Mouse (Mus musculus) lung, embryonic 15.5 days (tissue): Measurements from ENCODE around the gene Pcnt. TPM values are rescaled to one million over a fixed set of nuclear protein-coding genes. Genes with fewer than 3 reads are reported as not detected.

Experiments used
- ATAC-seq: fragments of 200-750 bp; cut with Nextera tagmentation; 2 replicates; pipeline ENCODE4 v1.8.0; 2017; ENCODE audit warnings: moderate number of reproducible peaks, borderline replicate concordance; ENCODE audit not compliant: low FRiP score, low TSS enrichment; ENCODE audit errors: extremely low read depth
- H3K27ac ChIP-seq: fragments of 300-500 bp; sonication (generic); 2 replicates; pipeline ENCODE4 v1.5.1; 2015; ENCODE audit warnings: moderate library complexity, mild to moderate bottlenecking, inconsistent platforms
- H3K27me3 ChIP-seq: fragments of 300-500 bp; sonication (generic); 2 replicates; pipeline ENCODE4 v1.6.1; 2015; ENCODE audit warnings: inconsistent platforms
- H3K36me3 ChIP-seq: fragments of 300-500 bp; sonication (generic); 2 replicates; pipeline ENCODE4 v1.6.1; 2015; ENCODE audit warnings: inconsistent platforms
- H3K4me1 ChIP-seq: fragments of 300-500 bp; sonication (generic); 2 replicates; pipeline ENCODE4 v1.6.1; 2015; ENCODE audit warnings: inconsistent platforms
- H3K4me2 ChIP-seq: fragments of 300-500 bp; sonication (generic); 2 replicates; pipeline ENCODE4 v1.6.1; 2015; ENCODE audit warnings: inconsistent platforms, mild to moderate bottlenecking, moderate library complexity
- H3K4me3 ChIP-seq: fragments of 300-500 bp; sonication (generic); 2 replicates; pipeline ENCODE4 v1.5.1; 2015; ENCODE audit warnings: mild to moderate bottlenecking, inconsistent platforms
- H3K9ac ChIP-seq: fragments of 300-500 bp; sonication (generic); 2 replicates; pipeline ENCODE4 v1.6.1; 2015; ENCODE audit warnings: inconsistent platforms
- H3K9me3 ChIP-seq: fragments of 300-500 bp; sonication (generic); 2 replicates; pipeline ENCODE4 v1.6.1; 2016; ENCODE audit warnings: inconsistent platforms
- WGBS: fragments of 180-500 bp; shearing (Covaris S2); methylation state at CpG from one replicate; pipeline ENCODE4 v1.1.7; 2015; 5-methylcytosine and 5-hydroxymethylcytosine counted together
- polyA plus RNA-seq: library from polyadenylated mRNA; unstranded; fragments of >200 nt; fragmentation: Nextera tagmentation; extraction: Ambion mirVana; gene quantifications from 2 replicates; pipeline ENCODE4 v1.2.1, GENCODE M21; 2015

The Pcnt gene
- polyA plus RNA-seq: 16.2 and 18.5 TPM in 2 replicates

GRCm38 (mm10) chr10:76442178-76443088 is at the start of gene Pcnt:
Gene Pcnt (minus strand): TSS chr10:76442786.
- no peaks in the 10 kb centered on the region for H3K27me3 ChIP-seq
- H3K27ac ChIP-seq: peak within 1 kb of the TSS; percentile 98
- H3K9me3 ChIP-seq: no peaks in the 10 kb centered on the region
- peak; percentile 99 for ATAC-seq
- peaks cover 21% of the 10 kb centered on the region for H3K4me1 ChIP-seq
- H3K4me2 ChIP-seq: peak within 1 kb of the TSS; percentile 78
- peak within 1 kb of the TSS; percentile 91 for H3K4me3 ChIP-seq
- under 1% methylated on average over 78 of the region's 78 CpGs for WGBS
- H3K36me3 ChIP-seq: peaks cover 25% of the 10 kb centered on the region
- H3K9ac ChIP-seq: peak within 1 kb of the TSS; percentile 85

GRCm38 (mm10) chr10:76489205-76489604 is 46.6 kb upstream of the Pcnt start:
- no peak overlapping the region for H3K4me3 ChIP-seq
- peaks cover 92% of the 10 kb centered on the region for H3K36me3 ChIP-seq
- H3K27ac ChIP-seq: no peak overlapping the region
- no peak for ATAC-seq
- no peaks in the 10 kb centered on the region for H3K9me3 ChIP-seq
- H3K4me2 ChIP-seq: no peak overlapping the region
- WGBS: 83% methylated on average over 15 of the region's 15 CpGs
- H3K27me3 ChIP-seq: no peaks in the 10 kb centered on the region
- no peaks in the 10 kb centered on the region for H3K4me1 ChIP-seq
- H3K9ac ChIP-seq: no peak overlapping the region

DNA sequence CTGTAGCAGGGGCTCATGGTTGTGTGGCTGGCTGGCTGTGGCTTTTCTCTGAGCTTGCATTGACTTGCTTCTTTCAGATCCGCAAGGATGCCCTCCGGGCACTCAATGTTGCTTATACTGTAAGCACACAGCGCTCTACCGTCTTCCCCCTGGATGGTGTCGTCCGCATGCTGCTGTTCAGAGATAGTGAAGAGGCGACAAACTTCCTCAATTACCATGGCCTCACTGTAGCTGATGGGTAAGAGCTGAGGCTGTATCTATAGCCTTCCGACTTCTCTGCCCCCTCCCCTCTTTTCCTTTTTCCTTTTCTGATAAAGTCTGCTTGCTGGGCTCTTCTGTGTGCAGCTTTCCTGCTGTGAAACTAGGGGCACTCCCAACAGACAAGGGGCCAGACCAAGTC is 45.7 kb upstream of the Pcnt start:
- H3K4me3 ChIP-seq: no peak overlapping the region
- H3K9ac ChIP-seq: no peak overlapping the region
- no peaks in the 10 kb centered on the region for H3K4me1 ChIP-seq
- peaks cover 91% of the 10 kb centered on the region for H3K36me3 ChIP-seq
- H3K4me2 ChIP-seq: no peak overlapping the region
- H3K9me3 ChIP-seq: no peaks in the 10 kb centered on the region
- no peaks in the 10 kb centered on the region for H3K27me3 ChIP-seq
- 93% methylated on average over 8 of the region's 8 CpGs for WGBS
- H3K27ac ChIP-seq: no peak overlapping the region
- ATAC-seq: no peak

- H3K4me2 ChIP-seq: no peak overlapping the region
- H3K4me3 ChIP-seq: no peak overlapping the region
- H3K27ac ChIP-seq: no peak overlapping the region
- H3K36me3 ChIP-seq: peaks cover 93% of the 10 kb centered on the region
- ATAC-seq: no peak
- H3K9me3 ChIP-seq: no peaks in the 10 kb centered on the region
- WGBS: 93% methylated on average over 2 of the region's 2 CpGs
- no peak overlapping the region for H3K9ac ChIP-seq
- H3K27me3 ChIP-seq: no peaks in the 10 kb centered on the region
- no peaks in the 10 kb centered on the region for H3K4me1 ChIP-seq
These were observed 43.7 kb upstream of the Pcnt start for GRCm38 (mm10) chr10:76486302-76486701.

DNA sequence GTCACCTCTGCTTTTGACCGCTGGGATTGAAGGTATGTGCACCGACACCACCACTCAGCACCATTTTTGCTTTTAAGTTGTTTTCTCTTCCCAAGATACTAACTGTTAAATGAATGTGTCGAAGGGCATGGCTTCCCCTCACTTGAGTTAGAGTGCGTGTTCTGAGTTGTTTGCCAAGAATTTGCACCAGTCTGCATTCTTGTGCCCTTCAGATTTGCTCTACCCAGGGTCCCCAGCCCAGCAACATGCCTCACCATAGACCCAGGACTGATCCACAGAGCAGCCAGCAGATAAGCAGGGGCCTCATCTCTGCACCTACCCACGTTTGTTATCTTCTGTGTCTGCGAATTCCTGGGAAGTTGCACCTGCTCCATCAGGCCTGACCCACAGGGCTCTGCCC is 38.9 kb upstream of the Pcnt start:
- H3K4me2 ChIP-seq: no peak overlapping the region
- H3K9me3 ChIP-seq: no peaks in the 10 kb centered on the region
- 83% methylated on average over 6 of the region's 6 CpGs for WGBS
- peaks cover 90% of the 10 kb centered on the region for H3K36me3 ChIP-seq
- no peak overlapping the region for H3K27ac ChIP-seq
- no peaks in the 10 kb centered on the region for H3K27me3 ChIP-seq
- H3K4me3 ChIP-seq: no peak overlapping the region
- ATAC-seq: no peak
- H3K4me1 ChIP-seq: no peaks in the 10 kb centered on the region
- H3K9ac ChIP-seq: no peak overlapping the region

DNA sequence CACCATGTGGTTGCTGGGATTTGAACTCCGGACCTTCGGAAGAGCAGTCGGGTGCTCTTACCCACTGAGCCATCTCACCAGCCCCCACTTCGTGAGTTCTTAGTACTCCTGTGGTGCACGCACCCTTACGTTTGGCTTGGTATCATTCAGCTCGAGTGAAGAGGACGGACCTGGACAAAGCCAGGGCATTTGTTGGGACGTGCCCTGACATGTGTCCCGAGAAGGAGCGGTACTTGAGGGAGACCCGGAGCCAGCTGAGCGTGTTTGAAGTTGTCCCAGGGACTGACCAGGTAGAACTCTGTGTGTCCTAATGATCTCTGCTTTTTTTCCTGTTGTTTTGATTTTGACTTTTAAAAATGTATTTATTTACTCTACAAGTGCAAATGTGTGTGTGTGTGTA is 38.3 kb upstream of the Pcnt start:
- Histone ChIP-seq H3K4me1 (no peaks in the 10 kb centered on the region), H3K27ac (no peak overlapping the region), H3K4me2 (no peak overlapping the region), H3K9me3 (no peaks in the 10 kb centered on the region), H3K9ac (no peak overlapping the region), H3K27me3 (no peaks in the 10 kb centered on the region), H3K4me3 (no peak overlapping the region), H3K36me3 (peaks cover 90% of the 10 kb centered on the region)
- no peak for ATAC-seq
- WGBS: 88% methylated on average over 13 of the region's 13 CpGs

GRCm38 (mm10) chr10:76473759-76474158 is 31.2 kb upstream of the Pcnt start:
- H3K4me2 ChIP-seq: no peak overlapping the region
- peaks cover 62% of the 10 kb centered on the region for H3K36me3 ChIP-seq
- H3K4me3 ChIP-seq: no peak overlapping the region
- ATAC-seq: no peak
- no peak overlapping the region for H3K27ac ChIP-seq
- H3K27me3 ChIP-seq: no peaks in the 10 kb centered on the region
- 0 out of 2 replicates have a peak, but pooled peaks cover 3% of the 10 kb centered on the region for H3K4me1 ChIP-seq
- no peaks in the 10 kb centered on the region for H3K9me3 ChIP-seq
- 90% methylated on average over 5 of the region's 5 CpGs for WGBS
- H3K9ac ChIP-seq: no peak overlapping the region

DNA sequence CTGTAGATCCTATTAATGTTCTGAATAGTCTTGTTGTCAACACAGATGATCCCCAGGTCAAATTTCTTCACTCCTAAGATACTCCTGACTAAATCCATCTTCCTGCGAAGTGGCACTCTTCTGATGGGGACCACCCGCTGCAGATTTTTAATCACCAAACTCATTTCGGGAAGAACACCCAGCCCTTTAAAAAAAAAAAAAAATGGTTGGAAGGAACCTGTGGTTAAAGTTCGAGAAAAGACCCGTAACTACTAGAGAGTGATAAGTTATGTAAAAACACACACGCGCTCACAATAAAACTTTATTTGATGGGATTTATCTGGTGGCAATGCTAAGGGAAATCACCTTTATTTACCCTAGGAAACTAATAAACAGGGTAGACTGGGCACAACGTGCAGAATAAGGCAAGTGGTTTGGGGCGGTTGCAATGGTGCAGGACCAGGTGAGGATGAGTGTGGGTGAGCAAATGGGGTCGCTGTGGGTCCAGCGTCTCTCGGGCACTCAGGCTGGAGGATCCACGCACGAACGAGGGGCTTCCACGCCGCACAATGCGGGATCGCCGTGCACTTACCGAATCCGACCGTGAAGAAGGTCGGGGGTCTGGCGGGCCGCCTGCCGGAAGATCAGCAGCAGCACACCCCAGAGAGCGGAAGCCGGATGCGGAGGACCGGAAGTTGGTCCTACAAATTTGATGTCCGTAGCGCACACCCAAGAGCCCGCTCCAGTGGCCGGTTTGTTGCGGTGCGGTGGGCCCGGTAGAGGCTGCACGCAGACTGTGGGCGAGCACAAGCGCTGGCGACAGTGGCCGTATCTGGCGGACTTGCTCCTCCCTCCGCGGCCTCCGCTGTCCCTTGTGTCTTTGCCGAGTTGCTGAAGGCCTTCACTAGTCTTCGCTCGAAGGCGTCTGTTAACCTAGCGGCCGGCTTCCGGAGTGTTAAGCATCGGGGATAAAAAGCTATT is 25.9 kb upstream of the Pcnt start, which contains the start of the genes Mcm3ap and Ybey:
Mcm3ap (plus strand) TSS at position 725 of the 960 bp plus-strand sequence.
Ybey (minus strand) TSS at position 912 of the 960 bp plus-strand sequence.
- Histone ChIP-seq H3K9me3 (no peaks in the 10 kb centered on the region), H3K4me2 (peak within 1 kb of the TSS; percentile 66), H3K4me1 (peaks cover 6% of the 10 kb centered on the region; the same call in 1 of the 2 replicates), H3K27me3 (no peaks in the 10 kb centered on the region), H3K27ac (peak within 1 kb of the TSS; percentile 84), H3K4me3 (peak within 1 kb of the TSS; percentile 76), H3K36me3 (peaks cover 28% of the 10 kb centered on the region), H3K9ac (peak within 1 kb of the TSS; percentile 86)
- under 1% methylated on average over 55 of the region's 55 CpGs for WGBS
- ATAC-seq: peak; percentile 94

GRCm38 (mm10) chr10:76462721-76463120 is 20.1 kb upstream of the Pcnt start:
- H3K27ac ChIP-seq: no peak overlapping the region
- H3K4me2 ChIP-seq: no peak overlapping the region
- no peak overlapping the region for H3K9ac ChIP-seq
- 87% methylated on average over 6 of the region's 6 CpGs for WGBS
- H3K36me3 ChIP-seq: no peaks in the 10 kb centered on the region
- ATAC-seq: no peak
- H3K4me1 ChIP-seq: peaks cover 2% of the 10 kb centered on the region; the same call in 1 of the 2 replicates
- H3K9me3 ChIP-seq: no peaks in the 10 kb centered on the region
- H3K4me3 ChIP-seq: no peak overlapping the region
- H3K27me3 ChIP-seq: no peaks in the 10 kb centered on the region

DNA sequence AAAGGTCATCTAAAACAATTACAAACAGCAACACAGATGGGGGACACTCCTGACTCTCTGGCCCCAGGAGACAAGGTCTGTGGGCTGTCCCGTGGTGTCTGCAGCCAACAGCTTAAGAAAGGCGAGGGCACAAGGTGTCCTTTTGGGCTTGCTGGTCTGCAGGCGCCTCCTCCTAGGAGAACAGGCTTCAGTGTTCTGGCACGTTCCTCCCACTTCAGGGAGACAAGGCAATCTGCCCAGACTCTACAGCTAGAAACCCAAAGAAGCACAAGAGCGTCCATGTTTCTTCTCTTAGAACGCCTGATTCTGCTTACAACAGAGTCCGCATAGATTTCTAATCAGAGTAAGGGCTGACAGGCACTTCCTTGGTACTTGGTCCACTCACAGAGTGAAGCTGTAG is 19.7 kb upstream of the Pcnt start:
- Histone ChIP-seq H3K4me2 (no peak overlapping the region), H3K9me3 (no peaks in the 10 kb centered on the region), H3K4me1 (no peaks in the 10 kb centered on the region), H3K9ac (no peak overlapping the region), H3K27me3 (no peaks in the 10 kb centered on the region), H3K36me3 (no peaks in the 10 kb centered on the region), H3K27ac (no peak overlapping the region), H3K4me3 (no peak overlapping the region)
- no peak for ATAC-seq
- WGBS: 91% methylated on average over 7 of the region's 7 CpGs

DNA sequence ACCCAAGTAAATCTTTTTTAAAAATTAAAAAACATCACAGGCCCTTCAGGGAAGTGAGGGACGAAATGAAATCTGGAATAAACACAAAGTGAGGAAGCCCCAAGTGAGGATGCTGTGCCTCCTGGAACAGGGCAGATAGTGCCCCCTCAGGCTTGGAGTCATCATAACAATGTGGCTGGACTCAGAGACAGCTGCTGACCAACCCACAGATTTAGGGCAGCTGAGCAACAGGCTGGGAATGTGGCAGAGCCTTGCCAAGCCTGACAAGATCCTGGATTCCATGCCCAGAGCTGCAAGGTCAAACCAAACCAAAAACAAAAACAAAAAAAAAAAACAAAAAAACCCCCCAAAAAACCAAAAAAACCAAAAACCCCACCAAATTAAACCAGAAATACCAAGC is 18.7 kb upstream of the Pcnt start:
- H3K9ac ChIP-seq: no peak overlapping the region
- WGBS: 83% methylated on average over 1 of the region's 1 CpGs
- H3K4me1 ChIP-seq: no peaks in the 10 kb centered on the region
- H3K27me3 ChIP-seq: no peaks in the 10 kb centered on the region
- no peak overlapping the region for H3K4me2 ChIP-seq
- H3K36me3 ChIP-seq: no peaks in the 10 kb centered on the region
- no peak overlapping the region for H3K4me3 ChIP-seq
- no peak overlapping the region for H3K27ac ChIP-seq
- H3K9me3 ChIP-seq: no peaks in the 10 kb centered on the region
- no peak for ATAC-seq
